Mouse (Mus musculus) left cerebral cortex, postnatal 4 days (tissue): ENCODE measurements around the gene Usp13. TPM values are rescaled to one million over a fixed set of nuclear protein-coding genes. Genes with fewer than 3 reads are reported as not detected.

ENCODE experiments used
- DNase-seq: peaks from one replicate; pipeline ENCODE4 v3.0.0-alpha.2; 2022
- intact Hi-C: fragments of 180-260 bp; cut with DNase I; formaldehyde crosslinking; loops from one replicate; pipeline ENCODE4 v1.15.1; 2025
- total RNA-seq, 2 experiments: library from RNA; stranded (reverse); gene quantifications; 2 replicates each; pipeline ENCODE4 v1.2.3; 2021

The Usp13 gene
- total RNA-seq, 2 experiments from 2014 or later = 25.3 to 28.5 TPM

DNA sequence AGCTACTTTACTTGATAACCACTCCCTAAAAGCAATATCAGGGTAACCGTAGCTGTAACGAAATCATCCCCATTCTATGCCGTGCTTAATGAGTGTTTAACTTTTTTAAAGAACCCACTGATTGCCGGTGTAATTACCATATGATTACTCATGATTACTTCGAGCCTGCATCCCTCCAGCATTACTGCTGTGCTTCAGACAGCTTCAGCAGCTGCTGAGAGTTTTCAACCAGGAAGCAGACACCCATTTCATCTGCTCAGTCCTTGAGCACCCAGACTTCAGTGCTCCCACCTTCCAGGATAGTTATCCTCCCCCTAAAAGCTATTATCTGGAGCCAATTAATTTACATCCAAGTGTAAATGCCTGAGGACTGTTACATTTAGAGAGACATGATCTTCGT, 106.8 kb downstream of the Usp13 start:
- intact Hi-C loops = no loop called here
- DNase-seq = no peak

DNA sequence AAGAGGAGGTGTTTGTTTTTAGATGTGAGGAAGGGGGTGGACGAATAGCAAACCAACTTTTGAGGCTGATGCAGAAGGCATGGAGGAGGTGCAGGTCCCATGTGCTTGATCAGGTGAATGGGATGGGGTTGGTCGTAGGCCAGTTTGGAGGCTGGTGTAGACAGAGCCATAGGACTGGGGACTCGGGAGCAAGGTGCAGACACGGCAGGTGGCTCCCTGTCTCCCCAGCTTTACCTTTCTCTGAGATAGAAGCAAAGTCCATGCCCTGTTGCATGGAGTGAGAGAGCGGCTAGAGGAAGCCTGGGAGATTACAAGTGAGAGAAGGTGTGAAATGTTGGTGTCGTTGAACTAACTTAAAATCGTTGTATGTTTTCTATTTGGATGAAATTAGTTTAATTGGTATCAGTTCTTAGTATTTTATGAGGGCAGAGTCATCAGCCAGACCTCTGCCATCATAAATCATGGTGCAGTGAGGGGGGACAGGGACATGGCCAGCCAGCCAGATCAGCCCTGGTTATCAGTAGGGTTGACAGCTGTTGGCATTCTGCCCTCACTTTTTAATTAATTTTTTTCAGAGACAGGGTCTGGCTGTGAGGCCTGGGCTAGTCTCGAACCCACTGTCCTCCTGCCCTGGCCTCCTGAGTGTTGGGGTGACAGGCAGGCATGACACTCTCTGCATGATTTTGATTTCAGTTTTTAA, 122.6 kb downstream of the Usp13 start:
- intact Hi-C loops = no loop called here
- DNase-seq = no peak

DNA sequence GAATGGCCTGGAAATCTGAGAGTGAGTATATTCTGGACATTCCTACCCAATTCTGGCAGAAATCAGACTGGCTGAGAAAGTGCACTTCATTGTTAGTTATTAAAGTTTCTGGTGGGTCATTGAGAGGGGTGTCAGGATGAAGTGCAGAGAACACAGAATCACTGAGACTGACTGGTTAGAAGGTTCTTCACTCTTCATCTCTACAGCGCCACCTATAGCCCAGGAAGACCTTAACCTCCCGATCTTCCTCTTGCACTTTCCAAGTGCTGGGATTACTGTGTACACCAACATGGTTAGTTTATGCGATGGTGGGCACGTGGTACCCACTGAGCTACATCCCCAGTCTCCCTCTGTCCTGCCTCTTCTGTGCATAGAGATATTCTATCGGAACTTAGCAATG, 130.1 kb downstream of the Usp13 start:
- intact Hi-C loops = no loop called here
- DNase-seq = no peak

- no peak for DNase-seq
- intact Hi-C loops = no loop called here
Measured at GRCm38 (mm10) chr3:32951382-32951781, 134.0 kb downstream of the Usp13 start.

GRCm38 (mm10) chr3:32961494-32961893, 144.1 kb downstream of the Usp13 start:
- intact Hi-C loops = no loop called here

DNA sequence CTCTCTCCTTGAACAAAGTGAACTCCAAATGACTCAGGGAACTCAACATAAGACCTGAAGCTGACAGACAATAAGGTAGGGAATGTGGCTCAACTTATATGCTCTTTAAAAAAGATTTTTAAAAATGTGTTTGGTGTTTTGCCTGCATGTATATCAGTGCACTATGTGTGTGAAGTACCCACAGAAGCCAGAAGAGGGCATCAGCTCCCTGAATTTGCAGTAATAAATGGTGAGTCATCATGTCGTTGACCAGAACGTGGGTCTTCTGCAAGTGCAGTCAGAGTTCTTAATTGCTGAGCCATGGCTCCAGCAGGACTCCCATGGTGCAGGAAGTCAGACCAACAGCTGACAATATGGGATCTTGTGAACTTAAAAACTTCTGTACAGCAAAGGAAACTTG, 148.2 kb downstream of the Usp13 start:
- intact Hi-C loops = no loop called here
- DNase-seq = peak; percentile 34

More at GRCm38 (mm10) chr3:32961494-32961893, 144.1 kb downstream of the Usp13 start:
- DNase-seq = no peak

DNA sequence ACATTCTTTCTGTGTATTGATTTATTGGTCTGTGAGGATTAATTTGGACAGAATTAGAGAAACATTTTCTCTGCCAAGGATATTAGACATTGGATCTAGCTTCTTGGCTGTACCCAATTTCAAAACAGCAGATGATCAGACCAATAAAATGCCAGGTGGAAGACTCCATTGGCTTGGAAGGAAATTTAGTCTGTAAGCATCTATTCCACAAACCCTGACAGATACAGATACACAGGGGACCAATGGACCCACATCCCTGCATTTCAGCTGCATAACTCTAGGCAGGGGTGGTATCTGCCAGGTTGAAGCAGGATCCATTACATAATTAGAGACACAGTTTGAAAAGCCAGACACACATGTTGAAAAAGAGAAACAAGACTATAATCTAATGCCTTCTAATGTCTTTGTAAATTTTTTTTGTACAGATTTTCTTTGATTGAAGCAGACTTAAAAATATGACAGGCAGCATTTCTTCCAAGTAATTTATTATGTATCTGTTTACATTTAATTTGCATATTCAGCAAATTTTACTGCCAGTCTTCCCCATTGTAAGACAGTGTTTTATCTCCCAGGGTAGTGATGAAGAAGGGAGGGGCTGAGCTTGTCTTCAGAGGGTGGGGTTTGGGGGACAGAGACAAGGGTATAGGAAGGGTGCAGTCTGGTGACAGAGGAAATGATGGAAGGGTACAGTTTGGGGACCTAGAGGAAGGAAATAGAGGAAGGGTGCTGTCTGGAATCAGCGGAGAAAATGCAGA, 151.5 kb downstream of the Usp13 start:
- no peak for DNase-seq
- intact Hi-C loops = no loop called here

- intact Hi-C loops = no loop called here
- no peak for DNase-seq
Measured at GRCm38 (mm10) chr3:32970257-32970656, 152.9 kb downstream of the Usp13 start.

DNA sequence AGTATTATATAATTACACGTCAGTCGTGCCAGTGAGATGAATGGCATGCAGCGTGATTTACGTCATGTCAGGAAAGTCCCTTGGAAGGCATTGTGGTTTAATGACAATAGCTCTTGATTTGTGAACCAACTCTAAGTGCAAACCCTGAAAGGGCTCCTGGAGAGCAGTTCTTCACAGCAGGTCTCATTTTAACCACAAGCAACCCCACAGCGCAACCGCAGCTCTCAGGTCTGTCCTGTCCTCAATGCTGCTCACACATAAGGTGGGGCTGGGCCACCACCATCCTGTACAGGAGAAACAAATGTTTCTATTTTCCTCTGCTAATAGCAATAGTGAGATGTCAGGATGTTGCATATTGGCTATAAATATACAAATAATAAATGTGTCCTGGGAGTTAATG, 161.9 kb downstream of the Usp13 start:
- no peak for DNase-seq
- intact Hi-C loops = no loop called here

DNA sequence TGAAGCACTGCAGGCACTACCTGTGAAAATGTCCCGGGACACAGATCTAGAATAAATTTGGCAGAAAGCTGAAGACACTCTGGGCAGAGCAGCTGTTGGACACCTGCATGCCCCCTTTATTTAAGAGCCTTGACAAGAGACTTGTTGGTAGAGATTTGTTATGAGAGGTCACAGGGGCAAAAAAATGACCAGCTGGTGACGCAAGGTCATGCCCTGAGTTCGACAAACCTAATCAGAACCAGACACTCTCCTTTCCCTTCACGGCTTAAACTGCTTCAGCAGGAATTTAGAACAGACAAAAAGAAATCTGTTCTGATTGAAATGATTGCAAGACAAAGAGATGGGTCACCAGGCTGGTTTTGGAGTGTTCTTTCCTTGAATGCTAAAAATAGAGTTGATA, 162.6 kb downstream of the Usp13 start:
- no peak for DNase-seq
- intact Hi-C loops = no loop called here

- DNase-seq = no peak
- intact Hi-C loops = no loop called here
Measured at GRCm38 (mm10) chr3:32985141-32985540, 167.8 kb downstream of the Usp13 start.

Other genes starting within 250 kb of the Usp13 start
- 100 to 1,000 TPM; 148 to 154 TPM for gene Gnb4, start 201.0 kb upstream of the Usp13 start, total RNA-seq
- gene Actl6a, start 111.2 kb upstream of the Usp13 start, total RNA-seq = 10 to 100 TPM; 21.6 to 23.9 TPM
- 100 to 1,000 TPM; 140 to 145 TPM for gene Ndufb5, start 80.6 kb upstream of the Usp13 start, total RNA-seq
- gene Mrpl47, start 79.9 kb upstream of the Usp13 start, total RNA-seq = 10 to 100 TPM; 21.4 to 24.0 TPM